Mouse (Mus musculus): Measurements from ENCODE around the gene Yjefn3.

Gene Yjefn3

GRCm38 (mm10) chr8:69906260-69906659 lies 3.7 kb upstream of the Yjefn3 start:
- DNase-seq = no peak

GRCm38 (mm10) chr8:69904096-69904495 lies 1.6 kb upstream of the Yjefn3 start:
- no peak for DNase-seq

DNA sequence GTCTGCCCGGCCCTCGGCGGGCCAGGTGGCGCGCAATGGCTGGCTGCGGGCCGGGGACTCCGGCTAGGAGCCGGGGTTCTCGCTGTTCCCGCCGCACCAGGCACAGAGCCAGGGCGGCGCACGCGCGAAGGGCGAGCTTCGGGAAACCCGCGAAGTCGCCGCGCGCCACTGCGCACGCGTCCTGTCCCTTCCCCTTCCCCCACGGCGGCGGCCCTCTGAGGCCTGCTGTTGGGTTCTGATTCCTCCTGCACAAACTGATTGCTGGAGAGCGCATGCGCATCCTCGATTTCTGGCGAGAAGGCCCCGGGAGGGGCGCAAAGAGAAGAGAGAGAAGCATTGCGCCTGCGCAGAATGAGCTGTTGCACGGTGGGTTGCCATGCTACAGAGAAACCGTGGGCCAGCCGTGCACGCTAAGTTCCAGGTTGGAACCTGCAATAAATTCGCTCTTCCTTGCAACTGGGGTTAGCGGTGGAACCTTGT lies 591 bp upstream of the Yjefn3 start:
- DNase-seq = peak; percentile 99

DNA sequence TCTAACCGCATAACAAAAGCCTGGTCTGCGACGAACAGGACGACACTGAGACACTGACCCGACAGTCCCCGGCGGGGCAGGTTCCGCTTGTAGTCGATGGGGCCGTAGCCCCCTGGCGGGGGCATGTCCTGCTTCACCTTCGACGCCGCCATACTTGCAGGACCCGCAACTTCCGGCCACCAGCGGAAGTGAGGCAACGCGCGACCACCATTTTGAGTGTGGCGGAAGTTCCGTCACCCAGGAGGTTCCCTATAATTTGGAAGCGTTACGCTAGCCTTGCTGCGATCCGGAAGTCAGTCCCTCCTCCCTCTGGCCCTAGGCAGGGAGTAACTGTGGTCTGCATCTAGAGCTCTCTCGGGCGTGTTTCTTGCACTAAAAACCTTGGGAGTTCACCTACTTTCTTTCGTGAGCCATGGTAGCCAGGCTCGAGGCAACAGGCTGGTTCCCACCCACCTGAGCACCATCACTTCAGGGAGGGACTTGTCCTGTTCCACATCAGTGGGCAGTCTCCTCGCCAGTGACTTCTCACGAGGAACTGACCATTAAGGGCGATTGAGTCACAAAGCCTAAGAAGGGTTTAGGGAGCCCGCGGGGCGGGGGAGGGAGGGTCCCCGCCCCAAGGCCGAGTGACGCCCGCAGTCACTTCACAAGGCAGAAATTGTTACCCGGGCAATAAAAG lies 889 bp downstream of the Yjefn3 start:
- DNase-seq = peak; percentile 96

- no peak for DNase-seq
Observed at GRCm38 (mm10) chr8:69900895-69901451, 1.5 kb downstream of the Yjefn3 start.

GRCm38 (mm10) chr8:69899876-69900275 lies 2.6 kb downstream of the Yjefn3 start:
- no peak for DNase-seq

DNA sequence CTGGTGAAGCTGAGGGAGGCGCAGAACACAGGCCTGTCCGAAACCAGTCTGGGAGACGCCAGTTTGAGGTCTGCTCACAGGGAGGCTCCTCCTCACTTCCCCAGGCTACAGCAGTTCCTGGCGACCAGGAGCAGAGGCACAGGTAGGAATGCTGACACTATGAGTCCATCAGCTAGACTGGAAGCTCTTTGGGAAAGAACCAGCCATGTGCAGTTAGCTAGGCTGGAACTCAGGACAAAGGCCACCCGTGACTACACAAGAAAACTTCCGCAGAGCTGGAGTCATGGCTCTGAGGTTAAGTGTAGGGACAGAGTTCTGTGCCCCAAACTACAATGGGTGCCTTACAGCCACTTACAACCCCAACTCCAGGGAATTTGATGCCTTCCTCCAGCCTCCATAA lies 4.7 kb downstream of the Yjefn3 start:
- DNase-seq = no peak

DNA sequence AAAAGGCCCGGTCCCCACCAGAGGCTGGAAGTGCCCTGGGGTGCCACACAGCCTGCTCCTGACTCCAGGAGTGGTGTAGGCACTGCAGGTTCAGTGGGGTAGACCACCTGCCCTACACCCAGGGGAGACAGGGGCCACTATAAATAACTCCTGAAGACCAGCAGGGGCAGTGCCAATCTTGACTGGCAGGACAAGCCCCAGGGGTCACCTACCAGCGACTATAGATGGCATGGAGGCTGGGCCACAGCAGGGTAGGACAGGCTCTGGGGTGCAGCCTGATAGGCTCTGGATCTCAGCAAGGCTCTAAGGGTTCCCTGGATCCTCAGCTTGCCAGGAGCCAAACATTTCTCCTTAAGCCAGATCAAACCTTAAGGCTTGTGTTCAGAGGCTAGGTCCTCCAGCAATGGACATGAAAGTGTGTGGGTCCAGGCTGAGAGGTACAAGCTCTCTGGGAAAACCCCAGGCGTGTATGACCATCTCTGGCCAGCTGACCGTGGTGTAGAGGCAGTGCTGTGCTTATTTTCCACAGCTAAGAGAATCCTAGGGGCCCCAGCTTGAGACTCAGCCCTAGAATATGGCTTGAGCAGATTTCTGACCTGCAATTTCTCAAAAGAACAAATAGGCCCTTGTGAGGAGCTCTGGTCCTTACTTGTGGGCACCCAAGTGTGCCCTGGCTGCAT lies 6.6 kb downstream of the Yjefn3 start:
- DNase-seq = no peak

DNA sequence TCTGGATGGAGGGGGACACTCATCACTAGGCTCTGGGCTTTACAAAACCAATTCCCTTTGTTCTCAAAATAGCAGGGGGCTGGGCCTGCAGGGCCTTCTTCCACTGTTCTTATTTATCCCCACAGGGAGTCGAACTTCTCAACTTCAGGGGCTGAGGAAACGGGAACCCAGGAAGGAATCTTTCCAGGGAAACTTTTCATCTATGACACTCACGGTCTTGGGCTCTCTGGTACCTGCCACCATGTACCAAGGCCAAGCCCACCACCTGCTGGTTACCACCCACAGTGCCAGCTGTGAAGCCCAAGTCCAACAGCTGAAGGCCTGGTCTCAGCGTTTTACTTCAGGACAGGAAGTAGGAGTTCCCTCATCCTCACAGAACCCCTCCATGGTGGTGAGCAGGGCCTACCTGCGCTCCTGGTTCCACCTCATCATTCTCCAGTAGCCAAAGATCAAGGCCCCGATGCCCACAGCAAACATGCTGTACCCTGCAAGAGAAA lies 7.6 kb downstream of the Yjefn3 start:
- no peak for DNase-seq

DNA sequence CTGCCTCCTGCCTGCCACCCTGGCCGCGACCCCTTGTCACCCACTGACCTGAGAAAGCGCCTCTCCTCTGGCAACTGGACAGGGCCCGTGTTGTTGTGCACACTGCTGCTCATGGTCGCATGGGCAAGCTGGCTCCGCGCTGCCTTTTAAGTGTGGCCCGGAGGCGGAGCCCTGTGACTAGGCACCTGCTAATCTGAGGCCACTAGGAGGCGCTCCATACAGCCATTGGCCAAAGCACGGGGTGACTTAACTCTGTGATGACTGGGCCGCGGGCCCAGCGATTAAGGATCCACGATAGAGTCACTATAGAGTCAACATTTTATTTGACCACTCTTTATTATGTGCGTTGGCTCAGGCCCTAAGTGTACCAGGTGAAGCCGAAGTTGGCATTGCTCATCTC lies 8.6 kb downstream of the Yjefn3 start:
- DNase-seq = no peak

DNA sequence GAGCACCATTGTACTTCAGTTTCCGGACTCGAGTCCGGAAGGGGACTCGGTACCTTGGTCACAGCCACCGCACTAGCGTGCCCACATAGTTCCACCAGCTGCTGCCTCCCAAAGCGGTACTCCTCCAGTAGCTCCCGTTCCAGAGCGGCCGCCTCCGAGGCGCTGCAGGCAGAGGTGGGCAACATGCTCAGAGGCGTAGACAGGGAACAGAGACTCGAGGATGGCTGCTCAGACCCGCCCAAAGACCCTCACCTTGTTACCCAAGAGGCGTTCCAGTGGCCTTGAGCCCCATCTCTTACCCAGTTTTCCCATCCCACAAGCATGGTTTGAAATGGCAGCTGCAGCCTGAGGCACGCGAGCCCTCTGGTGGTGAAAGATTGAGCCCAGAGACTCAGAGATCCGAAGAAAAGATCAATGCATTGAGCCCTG lies 11.7 kb downstream of the Yjefn3 start:
- DNase-seq = peak; percentile 71

- DNase-seq = no peak
Observed at GRCm38 (mm10) chr8:69888902-69889301, 13.6 kb downstream of the Yjefn3 start.

- no peak for DNase-seq
Observed at GRCm38 (mm10) chr8:69888244-69888866, 14.2 kb downstream of the Yjefn3 start.

GRCm38 (mm10) chr8:69887289-69888243 lies 14.9 kb downstream of the Yjefn3 start, which contains the start of gene Cilp2:
TSS of gene Cilp2 (minus strand) at chr8:69887687.
- no peak for DNase-seq

DNA sequence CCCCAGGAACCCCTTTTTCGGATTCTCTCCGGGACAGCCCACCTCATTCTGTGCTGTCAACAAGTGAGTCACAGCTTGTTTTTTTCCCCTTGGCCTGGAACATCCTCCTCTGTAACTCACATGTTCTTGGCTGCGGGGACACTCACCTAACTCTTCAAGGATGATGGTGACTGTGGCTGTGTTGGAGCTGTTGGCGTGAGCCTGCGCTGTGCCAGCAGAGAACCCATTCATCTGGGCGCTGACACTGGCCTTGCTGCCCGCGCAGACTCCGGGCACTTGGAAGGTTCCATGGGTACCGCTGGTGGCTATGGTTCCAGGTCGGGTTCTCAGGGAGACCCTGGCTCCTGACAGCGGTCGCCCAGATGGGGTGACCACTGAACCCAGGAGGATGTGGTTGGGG lies 18.4 kb downstream of the Yjefn3 start:
- DNase-seq = no peak

DNA sequence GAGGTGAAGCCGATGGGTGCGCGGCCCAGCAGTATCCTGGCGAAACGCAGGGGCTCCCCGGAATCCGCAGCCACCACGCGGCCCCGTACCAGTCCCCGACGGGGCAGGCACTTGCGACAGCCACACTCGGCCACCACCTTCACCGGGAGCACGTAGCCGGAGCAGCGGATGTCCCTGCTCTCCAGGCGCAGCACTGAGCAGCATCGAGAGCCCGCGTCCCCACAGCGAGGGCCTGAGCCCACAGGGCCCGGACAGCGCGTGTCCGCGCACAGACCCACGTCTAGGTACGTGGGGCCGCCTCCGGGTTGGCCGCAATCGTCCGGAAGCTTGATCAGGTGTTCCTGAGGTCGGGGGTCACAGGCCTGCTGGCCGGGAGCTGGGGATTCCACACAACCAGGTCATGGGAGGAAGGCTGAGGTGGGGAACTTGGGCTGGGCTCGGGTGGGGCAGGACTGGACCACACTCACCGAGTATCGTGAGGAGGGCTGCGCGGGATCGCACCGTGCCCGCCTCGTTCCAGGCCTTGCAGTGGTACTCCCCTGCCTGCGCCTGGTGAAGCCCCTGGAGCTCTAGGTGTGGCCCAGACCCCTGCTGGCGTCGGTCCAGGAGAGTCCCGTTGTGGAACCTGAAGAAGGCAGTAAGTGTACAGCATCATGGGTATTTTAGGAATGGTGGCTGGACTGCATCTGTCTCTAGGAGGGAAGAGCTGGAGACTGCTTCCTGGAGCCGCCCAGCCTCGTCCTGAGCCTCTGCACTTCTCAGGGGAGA lies 19.5 kb downstream of the Yjefn3 start:
- no peak for DNase-seq

DNA sequence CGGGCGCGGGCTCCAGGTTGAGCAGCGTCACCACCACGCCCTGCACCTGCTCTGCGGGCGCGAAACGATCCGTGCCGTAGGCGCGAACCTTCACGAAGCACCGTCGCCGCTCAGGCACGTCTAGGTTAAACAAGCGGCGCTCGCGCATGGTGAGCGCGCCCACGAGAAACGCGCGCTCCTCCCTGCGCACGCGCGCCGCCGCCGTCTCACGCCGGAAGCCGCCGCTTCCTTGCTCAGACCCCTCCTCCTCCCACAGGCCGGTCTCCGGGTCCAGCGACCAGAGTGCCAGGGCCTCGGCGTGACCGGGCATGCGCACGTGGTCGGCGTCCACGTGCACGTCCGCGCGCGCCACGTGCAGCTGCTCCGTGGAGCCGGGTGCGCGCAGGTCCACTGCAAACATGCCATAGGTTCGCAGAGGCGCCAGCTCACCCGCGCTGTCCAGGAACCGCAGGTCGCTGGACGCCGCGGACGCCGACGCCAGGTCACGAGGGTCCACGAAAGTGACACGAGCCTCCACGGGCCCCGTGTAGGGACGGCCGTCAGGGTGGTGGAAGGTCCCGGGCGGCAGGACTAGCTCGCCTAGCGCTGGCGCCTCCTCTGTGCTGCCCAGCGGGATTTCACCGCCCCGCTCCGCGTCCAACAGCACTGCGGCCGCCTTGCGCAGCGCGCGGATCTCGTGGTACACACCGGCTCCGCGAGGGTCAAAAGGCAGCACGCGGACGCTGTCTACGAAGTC lies 20.3 kb downstream of the Yjefn3 start:
- peak; percentile 66 for DNase-seq

GRCm38 (mm10) chr8:69881261-69881865 lies 21.1 kb downstream of the Yjefn3 start:
- DNase-seq = no peak

DNA sequence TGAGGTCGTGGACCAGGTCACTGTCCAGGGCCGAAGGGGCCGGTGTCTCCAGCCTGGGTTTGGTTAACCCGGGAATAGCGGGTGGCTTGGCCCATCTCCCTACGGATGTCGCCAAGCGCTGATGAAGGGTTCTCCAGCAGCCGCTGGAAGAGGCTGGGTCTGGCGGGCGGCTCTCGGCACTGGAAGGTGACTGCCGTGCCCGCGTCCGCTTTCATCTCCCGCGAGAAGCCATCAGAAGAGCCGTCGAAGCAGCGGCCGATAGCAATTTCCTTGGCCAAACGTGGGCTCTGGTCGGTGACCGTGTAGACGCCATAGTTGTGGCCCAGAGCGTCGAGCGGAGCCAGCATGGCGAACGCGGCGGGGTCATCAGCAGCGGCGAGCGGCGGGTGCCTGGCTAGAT lies 21.7 kb downstream of the Yjefn3 start:
- DNase-seq = no peak

DNA sequence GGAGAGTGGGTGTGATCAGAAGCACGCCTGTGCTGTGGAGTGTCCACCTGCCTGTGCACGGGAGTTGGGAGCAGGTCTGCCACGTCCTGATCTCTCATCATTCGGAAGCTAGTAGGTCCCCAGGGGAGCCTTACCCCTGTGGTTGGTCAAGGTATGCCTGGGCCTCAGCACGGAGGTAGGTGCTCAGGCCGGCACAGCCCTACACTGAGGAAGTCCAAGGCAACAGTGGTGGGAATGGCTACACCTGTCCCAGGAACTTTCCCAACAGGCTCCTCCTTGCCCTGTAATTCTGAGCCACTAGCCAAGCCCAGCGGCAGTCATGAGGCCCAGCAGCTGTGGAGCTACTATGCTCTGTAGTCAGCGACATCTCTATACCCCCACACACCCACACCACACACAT lies 22.8 kb downstream of the Yjefn3 start:
- DNase-seq = no peak

Measured in right cerebral cortex, postnatal 25 days (tissue).